Mouse (Mus musculus) heart, embryonic 13.5 days (tissue): ENCODE measurements around the gene Retnlb. TPM values are rescaled to one million over a fixed set of nuclear protein-coding genes. Genes with fewer than 3 reads are reported as not detected.
"Not testable (repeated sequence)": the region's sequence is repeated elsewhere in the genome, so short reads cannot be mapped to it uniquely, and the experiment has no call there.

ENCODE experiments used
- ATAC-seq: fragments of 200-750 bp; cut with Nextera tagmentation; 2 replicates; pipeline ENCODE4 v1.8.0; 2017; ENCODE audit warnings: moderate TSS enrichment; ENCODE audit not compliant: insufficient number of reproducible peaks, low FRiP score, low TSS enrichment; ENCODE audit errors: extremely low read depth
- H3K27ac ChIP-seq: fragments of 300-500 bp; sonication (generic); replicated peaks from 2 replicates; pipeline ENCODE4 v1.5.1; 2015; ENCODE audit warnings: moderate library complexity, mild to moderate bottlenecking, inconsistent platforms
- H3K27me3 ChIP-seq: fragments of 300-500 bp; sonication (generic); replicated peaks from 2 replicates; pipeline ENCODE4 v1.6.1; 2015; ENCODE audit warnings: mild to moderate bottlenecking, inconsistent platforms
- H3K36me3 ChIP-seq: fragments of 300-500 bp; sonication (generic); 2 replicates; pipeline ENCODE4 v1.6.1; 2015; ENCODE audit warnings: mild to moderate bottlenecking, inconsistent platforms
- H3K4me1 ChIP-seq: fragments of 300-500 bp; sonication (generic); 2 replicates; pipeline ENCODE4 v1.6.1; 2015; ENCODE audit warnings: inconsistent platforms
- H3K4me2 ChIP-seq: fragments of 300-500 bp; sonication (generic); 2 replicates; pipeline ENCODE4 v1.6.1; 2015; ENCODE audit warnings: inconsistent platforms, mild to moderate bottlenecking, moderate library complexity
- H3K4me3 ChIP-seq: fragments of 300-500 bp; sonication (generic); 2 replicates; pipeline ENCODE4 v1.5.1; 2015; ENCODE audit warnings: moderate library complexity, mild to moderate bottlenecking, inconsistent platforms
- H3K9ac ChIP-seq: fragments of 300-500 bp; sonication (generic); 2 replicates; pipeline ENCODE4 v1.6.1; 2015; ENCODE audit warnings: inconsistent platforms, mild to moderate bottlenecking, moderate library complexity
- H3K9me3 ChIP-seq: fragments of 300-500 bp; sonication (generic); 2 replicates; pipeline ENCODE4 v1.6.1; 2016; ENCODE audit warnings: inconsistent platforms
- WGBS: fragments of 180-500 bp; shearing (Covaris S2); methylation state at CpG from one replicate; pipeline ENCODE4 v1.1.7; 2015; ENCODE audit warnings: mixed read lengths; 5-methylcytosine and 5-hydroxymethylcytosine counted together
- polyA plus RNA-seq: library from polyadenylated mRNA; unstranded; fragments of >200 nt; fragmentation: Nextera tagmentation; extraction: Ambion mirVana; gene quantifications from 2 replicates; pipeline ENCODE4 v1.2.1, GENCODE M21; 2015

Gene Retnlb
- polyA plus RNA-seq, 1 experiment from 2014 or later = not detected

GRCm38 (mm10) chr16:48811881-48812436, 4.7 kb upstream of the Retnlb start:
- Histone ChIP-seq H3K27ac (no peak overlapping the region), H3K27me3 (no peaks in the 10 kb centered on the region), H3K4me3 (no peak overlapping the region), H3K9me3 (no peaks in the 10 kb centered on the region), H3K9ac (no peak overlapping the region), H3K4me1 (no peaks in the 10 kb centered on the region), H3K4me2 (no peak overlapping the region), H3K36me3 (no peaks in the 10 kb centered on the region)
- WGBS = 58% methylated on average over 7 of the region's 7 CpGs
- no peak for ATAC-seq

- Histone ChIP-seq H3K9me3 (no peaks in the 10 kb centered on the region), H3K9ac (no peak overlapping the region), H3K36me3 (no peaks in the 10 kb centered on the region), H3K4me3 (no peak overlapping the region), H3K27me3 (no peaks in the 10 kb centered on the region), H3K4me1 (no peaks in the 10 kb centered on the region), H3K4me2 (no peak overlapping the region), H3K27ac (no peak overlapping the region)
- 79% methylated on average over 6 of the region's 6 CpGs for WGBS
- ATAC-seq = no peak
Measured at GRCm38 (mm10) chr16:48818524-48818923, 1.9 kb downstream of the Retnlb start.

- Histone ChIP-seq H3K4me2 (no peak overlapping the region), H3K9ac (no peak overlapping the region), H3K36me3 (no peaks in the 10 kb centered on the region), H3K27me3 (no peaks in the 10 kb centered on the region), H3K9me3 (no peaks in the 10 kb centered on the region), H3K4me3 (no peak overlapping the region), H3K4me1 (no peaks in the 10 kb centered on the region), H3K27ac (no peak overlapping the region)
- ATAC-seq = no peak
- 72% methylated on average over 3 of the region's 3 CpGs for WGBS
Measured at GRCm38 (mm10) chr16:48826474-48826873, 9.8 kb downstream of the Retnlb start.

- no peaks in the 10 kb centered on the region for H3K4me1 ChIP-seq
- no peak overlapping the region for H3K9ac ChIP-seq
- H3K36me3 ChIP-seq = no peaks in the 10 kb centered on the region
- H3K27ac ChIP-seq = no peak overlapping the region
- ATAC-seq = no peak
- no peak overlapping the region for H3K4me3 ChIP-seq
- no peaks in the 10 kb centered on the region for H3K9me3 ChIP-seq
- no peaks in the 10 kb centered on the region for H3K27me3 ChIP-seq
- no peak overlapping the region for H3K4me2 ChIP-seq
- 55% methylated on average over 1 of the region's 1 CpGs for WGBS
Measured at GRCm38 (mm10) chr16:48827625-48828024, 11.0 kb downstream of the Retnlb start.

- Histone ChIP-seq H3K4me1 (no peaks in the 10 kb centered on the region), H3K4me2 (no peak overlapping the region), H3K27ac (no peak overlapping the region), H3K27me3 (no peaks in the 10 kb centered on the region), H3K9ac (no peak overlapping the region), H3K4me3 (no peak overlapping the region), H3K9me3 (no peaks in the 10 kb centered on the region), H3K36me3 (no peaks in the 10 kb centered on the region)
- 55% methylated on average over 4 of the region's 4 CpGs for WGBS
- no peak for ATAC-seq
Measured at GRCm38 (mm10) chr16:48829060-48829459, 12.4 kb downstream of the Retnlb start.

- Histone ChIP-seq H3K27me3 (no peaks in the 10 kb centered on the region), H3K9me3 (no peaks in the 10 kb centered on the region), H3K4me3 (no peak overlapping the region), H3K27ac (no peak overlapping the region), H3K4me2 (no peak overlapping the region), H3K4me1 (no peaks in the 10 kb centered on the region), H3K9ac (no peak overlapping the region), H3K36me3 (no peaks in the 10 kb centered on the region)
- ATAC-seq = no peak
- 61% methylated on average over 8 of the region's 8 CpGs for WGBS
Measured at GRCm38 (mm10) chr16:48832055-48832454, 15.4 kb downstream of the Retnlb start.

GRCm38 (mm10) chr16:48833626-48834025, 17.0 kb downstream of the Retnlb start:
- H3K27me3 ChIP-seq, ATAC-seq, H3K4me3 ChIP-seq, H3K4me2 ChIP-seq, H3K36me3 ChIP-seq, H3K9ac ChIP-seq, H3K4me1 ChIP-seq, H3K9me3 ChIP-seq, H3K27ac ChIP-seq: not testable (repeated sequence)
- 44% methylated on average over 1 of the region's 1 CpGs for WGBS

- Histone ChIP-seq H3K4me1 (no peaks in the 10 kb centered on the region), H3K9me3 (no peaks in the 10 kb centered on the region), H3K4me2 (no peak within 1 kb of the TSS), H3K9ac (no peak within 1 kb of the TSS), H3K27ac (no peak within 1 kb of the TSS), H3K36me3 (no peaks in the 10 kb centered on the region), H3K27me3 (no peaks in the 10 kb centered on the region), H3K4me3 (no peak within 1 kb of the TSS)
- no peak for ATAC-seq
- WGBS = 68% methylated on average over 3 of the region's 3 CpGs
Measured at GRCm38 (mm10) chr16:48842266-48842665, 25.6 kb downstream of the Retnlb start, which contains the start of gene Retnla. Retnla (plus strand) TSS chr16:48842551.

GRCm38 (mm10) chr16:48843671-48844386, 27.2 kb downstream of the Retnlb start:
- no peak overlapping the region for H3K27ac ChIP-seq
- 79% methylated on average over 4 of the region's 4 CpGs for WGBS
- H3K4me3 ChIP-seq = no peak overlapping the region
- no peaks in the 10 kb centered on the region for H3K36me3 ChIP-seq
- ATAC-seq = no peak
- H3K9me3 ChIP-seq = no peaks in the 10 kb centered on the region
- H3K27me3 ChIP-seq = no peaks in the 10 kb centered on the region
- no peaks in the 10 kb centered on the region for H3K4me1 ChIP-seq
- no peak overlapping the region for H3K9ac ChIP-seq
- no peak overlapping the region for H3K4me2 ChIP-seq

GRCm38 (mm10) chr16:48865004-48865403, 48.3 kb downstream of the Retnlb start:
- H3K36me3 ChIP-seq, H3K9me3 ChIP-seq, H3K4me3 ChIP-seq, ATAC-seq, H3K9ac ChIP-seq, H3K27ac ChIP-seq, H3K4me2 ChIP-seq, H3K4me1 ChIP-seq, H3K27me3 ChIP-seq: not testable (repeated sequence)
- 68% methylated on average over 1 of the region's 1 CpGs for WGBS

GRCm38 (mm10) chr16:48867690-48868089, 51.0 kb downstream of the Retnlb start:
- ATAC-seq = no peak
- H3K27ac ChIP-seq = no peak overlapping the region
- WGBS = 63% methylated on average over 2 of the region's 2 CpGs
- H3K27me3 ChIP-seq = no peaks in the 10 kb centered on the region
- no peak overlapping the region for H3K4me2 ChIP-seq
- H3K9me3 ChIP-seq = no peaks in the 10 kb centered on the region
- no peaks in the 10 kb centered on the region for H3K36me3 ChIP-seq
- H3K9ac ChIP-seq = no peak overlapping the region
- H3K4me1 ChIP-seq = no peaks in the 10 kb centered on the region
- H3K4me3 ChIP-seq = no peak overlapping the region
